ENCODE assay signal across 18 mouse cellular contexts in the genomic region with DNA sequence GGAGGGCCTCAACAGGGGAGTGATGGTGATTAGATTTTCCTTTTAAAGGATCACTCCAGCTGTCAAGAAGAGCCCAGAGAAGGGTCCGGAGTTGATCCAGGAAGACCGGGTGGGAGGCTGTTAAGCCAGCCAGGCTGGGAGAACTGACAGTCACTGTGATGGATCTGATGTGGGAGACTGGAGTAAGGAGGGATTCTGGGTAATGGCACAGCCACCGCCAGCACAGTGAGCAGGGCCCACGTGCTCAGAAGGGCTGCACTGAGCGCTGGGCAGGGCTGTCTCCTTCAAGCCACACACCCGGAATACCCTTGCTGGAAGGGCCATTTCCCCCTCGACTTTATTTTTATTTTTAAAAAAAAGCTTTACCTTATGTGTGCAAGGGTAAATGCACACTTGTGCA. TPM values are rescaled to one million over a fixed set of nuclear protein-coding genes. Genes with fewer than 3 reads are reported as not detected.
A peak's percentile ranks its signal among the peaks of the same experiment; 100 is the strongest.
DNase-seq lines count a peak whose midpoint lies in the region; ATAC-seq and TF ChIP-seq lines count a peak whose summit lies in the region.
"Had no signal": no experiment of that assay in that cellular context is flagged by ENCODE, and none has a peak within 500 bp of the region (broad histone marks: within the 10 kb centered on the region; RNA-seq: fewer than 3 reads in every experiment).

No protein-coding gene starts in this region.

- H3K4me3 ChIP-seq in lung, embryonic 14.5 days (ENCODE audit: low read depth, low read length), result no peak overlapping the region
- H3K4me3 ChIP-seq in neural tube, embryonic 12.5 days, result no peak overlapping the region
- H3K4me3 ChIP-seq: embryonic facial prominence, embryonic 15.5 days; layer of hippocampus, adult 2 months; limb, embryonic 15.5 days had no signal

- no peak overlapping the region for H3K9ac ChIP-seq in lung, embryonic 14.5 days
- H3K9ac ChIP-seq in neural tube, embryonic 12.5 days, result no peak overlapping the region
- H3K9ac ChIP-seq: embryonic facial prominence, embryonic 15.5 days; limb, embryonic 15.5 days; liver, postnatal 0 days had no signal

- no peak for ATAC-seq in lung, embryonic 14.5 days (ENCODE audit: insufficient read depth)
- ATAC-seq in neural tube, embryonic 12.5 days (ENCODE audit: low FRiP score, low read depth), result peak; percentile 45; the same call in 1 of the 2 replicates
- ATAC-seq: liver, postnatal 0 days had no signal

- H3K27ac ChIP-seq in lung, embryonic 14.5 days (ENCODE audit: low read depth), result no peak overlapping the region
- no peak overlapping the region for H3K27ac ChIP-seq in neural tube, embryonic 12.5 days
- H3K27ac ChIP-seq: embryonic facial prominence, embryonic 15.5 days; layer of hippocampus, adult 2 months; limb, embryonic 15.5 days had no signal

- no peaks in the 10 kb centered on the region for H3K9me3 ChIP-seq in lung, embryonic 14.5 days (ENCODE audit: low read depth, low read length)
- H3K9me3 ChIP-seq in neural tube, embryonic 12.5 days, result no peaks in the 10 kb centered on the region
- H3K9me3 ChIP-seq: embryonic facial prominence, embryonic 15.5 days; limb, embryonic 15.5 days had no signal

- DNase-seq in embryo, embryonic 11 days, result peak; percentile 43
- DNase-seq in embryo, embryonic 10 days (ENCODE audit: low spot score), result no peak
- peak; percentile 11 for DNase-seq in lung, embryonic 14.5 days
- no peak for DNase-seq in lung, adult 18-20 months
- DNase-seq in brain, adult 2 months (ENCODE audit: low read depth, low spot score), result peak; percentile 68
- DNase-seq in lung, postnatal 14 days, result no peak
- DNase-seq in heart, adult 18-20 months, result no peak
- DNase-seq: adrenal gland, postnatal 36 days; cerebellum, postnatal 36 days; gastrocnemius, postnatal 14 days; heart, postnatal 10 days; liver, postnatal 0 days; thymus, adult 2 months had no signal

- 13% methylated on average over 7 of the region's 7 CpGs for WGBS in lung, embryonic 14.5 days
- 23% methylated on average over 7 of the region's 7 CpGs for WGBS in neural tube, embryonic 12.5 days

- H3K36me3 ChIP-seq in lung, embryonic 14.5 days (ENCODE audit: insufficient read depth), result no peaks in the 10 kb centered on the region
- no peaks in the 10 kb centered on the region for H3K36me3 ChIP-seq in neural tube, embryonic 12.5 days
- H3K36me3 ChIP-seq: embryonic facial prominence, embryonic 15.5 days; limb, embryonic 15.5 days had no signal

- no peak for TF ChIP-seq CTCF in lung, embryonic 14.5 days (IDR thresholded peaks at IDR 0.05; ENCODE audit: low read depth)

- no peak overlapping the region for H3K4me2 ChIP-seq in lung, embryonic 14.5 days
- no peak overlapping the region for H3K4me2 ChIP-seq in neural tube, embryonic 12.5 days (replicated peaks)
- H3K4me2 ChIP-seq: embryonic facial prominence, embryonic 15.5 days; limb, embryonic 15.5 days had no signal

- peaks cover 31% of the 10 kb centered on the region for H3K27me3 ChIP-seq in lung, embryonic 14.5 days (ENCODE audit: insufficient read depth, low read length)
- H3K27me3 ChIP-seq in neural tube, embryonic 12.5 days (replicated peaks), result peaks cover 81% of the 10 kb centered on the region

- H3K4me1 ChIP-seq in lung, embryonic 14.5 days (ENCODE audit: insufficient read depth), result 0 out of 2 replicates have a peak, but pooled peaks cover 3% of the 10 kb centered on the region
- H3K4me1 ChIP-seq in neural tube, embryonic 12.5 days, result peaks cover 46% of the 10 kb centered on the region

RNA-seq across cellular contexts. Expression of a gene that starts 29.7 kb away (rescaled TPM):
- 0.72 and 1.5 TPM in 2 replicates for polyA plus RNA-seq in lung, embryonic 14.5 days (2014; fragmentation: Nextera tagmentation; extraction: Ambion mirVana)
- polyA plus RNA-seq in neural tube, embryonic 12.5 days (2016; fragmentation: Nextera tagmentation; extraction: Ambion mirVana), result 10.0 and 10.4 TPM in 2 replicates
- 1 to 10 TPM in 1 of 2 experiments, under 1 TPM in 1; 0.52 to 1.0 TPM for total RNA-seq in heart, adult 18-20 months (2021)
- total RNA-seq: megakaryocyte progenitor cell, adult 5-6 weeks had no signal
- polyA plus RNA-seq: liver, postnatal 0 days had no signal

Comparison
In these comparisons a context has a peak if more than half of its experiments do, and no peak if none do; other contexts are left out.
1. DNase-seq: peak in embryo, embryonic 11 days (single experiment), lung, embryonic 14.5 days (single experiment) and brain, adult 2 months (single experiment); none in embryo, embryonic 10 days (single experiment), lung, adult 18-20 months (0 of 2), lung, postnatal 14 days (single experiment) and heart, adult 18-20 months (0 of 2).